Mouse (Mus musculus): ENCODE data around the gene Cilp. TPM values are rescaled to one million over a fixed set of nuclear protein-coding genes. Genes with fewer than 3 reads are reported as not detected.

Gene Cilp
- 0.04 TPM in 1 of 2 replicates, not detected in the other for polyA plus RNA-seq (2021; fragmentation: Nextera tagmentation)
- long read RNA-seq, experiment 1 = 0 reads
- long read RNA-seq, experiment 2 = 0 reads

GRCm38 (mm10) chr9:65264959-65265358 is at the start of gene Cilp:
Gene Cilp (plus strand): TSS chr9:65265180.

GRCm38 (mm10) chr9:65293973-65294715 is 29.2 kb downstream of the Cilp start, which contains the start of gene Clpx:
Gene Clpx (plus strand): TSS chr9:65294260.

Other genes with a start within 250 kb of the Cilp start
- gene Hacd3, start 243.5 kb upstream of the Cilp start, polyA plus RNA-seq (2021; fragmentation: Nextera tagmentation) = 92.6 and 112 TPM in 2 replicates
- 22.0 and 28.5 TPM in 2 replicates for gene Dpp8, start 232.8 kb upstream of the Cilp start, polyA plus RNA-seq (2021; fragmentation: Nextera tagmentation)
- 6.5 and 7.4 TPM in 2 replicates for gene Igdcc4, start 163.7 kb upstream of the Cilp start, polyA plus RNA-seq (2021; fragmentation: Nextera tagmentation)
- 0.38 and 0.40 TPM in 2 replicates for gene Igdcc3, start 124.0 kb upstream of the Cilp start, polyA plus RNA-seq (2021; fragmentation: Nextera tagmentation)
- 2.0 and 2.5 TPM in 2 replicates for gene Parp16, start 69.8 kb upstream of the Cilp start, polyA plus RNA-seq (2021; fragmentation: Nextera tagmentation)
- gene Clpx, start 29.1 kb downstream of the Cilp start, polyA plus RNA-seq (2021; fragmentation: Nextera tagmentation) = 23.4 and 25.7 TPM in 2 replicates
- gene Pdcd7, start 80.9 kb downstream of the Cilp start, polyA plus RNA-seq (2021; fragmentation: Nextera tagmentation) = 6.8 and 8.5 TPM in 2 replicates
- gene Ubap1l, start 95.9 kb downstream of the Cilp start, polyA plus RNA-seq (2021; fragmentation: Nextera tagmentation) = 0.10 TPM in 1 of 2 replicates, not detected in the other
- gene Kbtbd13, start 126.5 kb downstream of the Cilp start, polyA plus RNA-seq (2021; fragmentation: Nextera tagmentation) = 0.28 and 0.29 TPM in 2 replicates
- gene Rasl12, start 133.3 kb downstream of the Cilp start, polyA plus RNA-seq (2021; fragmentation: Nextera tagmentation) = 2.4 and 3.4 TPM in 2 replicates
- 0.30 TPM in 1 of 2 replicates, not detected in the other for gene Slc51b, start 157.8 kb downstream of the Cilp start, polyA plus RNA-seq (2021; fragmentation: Nextera tagmentation)
- gene Mtfmt, start 170.6 kb downstream of the Cilp start, polyA plus RNA-seq (2021; fragmentation: Nextera tagmentation) = 10.3 and 12.3 TPM in 2 replicates
- 50.2 and 52.2 TPM in 2 replicates for gene Spg21, start 195.8 kb downstream of the Cilp start, polyA plus RNA-seq (2021; fragmentation: Nextera tagmentation)